Mouse (Mus musculus) left cerebral cortex, postnatal 14 days (tissue): Measurements from ENCODE around the gene Arid3c. TPM values are rescaled to one million over a fixed set of nuclear protein-coding genes. Genes with fewer than 3 reads are reported as not detected.
"Not testable (repeated sequence)": the region's sequence is repeated elsewhere in the genome, so short reads cannot be mapped to it uniquely, and the experiment has no call there.

Source experiments
- DNase-seq, 2 experiments: peaks; one replicate each; pipeline ENCODE4 v3.0.0; 2021 to 2022; ENCODE audit warnings: low spot score in 2 of 2, mixed read lengths in 1 of 2
- intact Hi-C: fragments of 180-260 bp; cut with DNase I; formaldehyde crosslinking; loops from one replicate; pipeline ENCODE4 v1.15.1; 2025
- total RNA-seq, 2 experiments: library from RNA; stranded (reverse); gene quantifications; 2 replicates each; pipeline ENCODE4 v1.2.3; 2021

Gene Arid3c
- total RNA-seq, 2 experiments from 2014 or later, result 0.38 to 0.48 TPM

DNA sequence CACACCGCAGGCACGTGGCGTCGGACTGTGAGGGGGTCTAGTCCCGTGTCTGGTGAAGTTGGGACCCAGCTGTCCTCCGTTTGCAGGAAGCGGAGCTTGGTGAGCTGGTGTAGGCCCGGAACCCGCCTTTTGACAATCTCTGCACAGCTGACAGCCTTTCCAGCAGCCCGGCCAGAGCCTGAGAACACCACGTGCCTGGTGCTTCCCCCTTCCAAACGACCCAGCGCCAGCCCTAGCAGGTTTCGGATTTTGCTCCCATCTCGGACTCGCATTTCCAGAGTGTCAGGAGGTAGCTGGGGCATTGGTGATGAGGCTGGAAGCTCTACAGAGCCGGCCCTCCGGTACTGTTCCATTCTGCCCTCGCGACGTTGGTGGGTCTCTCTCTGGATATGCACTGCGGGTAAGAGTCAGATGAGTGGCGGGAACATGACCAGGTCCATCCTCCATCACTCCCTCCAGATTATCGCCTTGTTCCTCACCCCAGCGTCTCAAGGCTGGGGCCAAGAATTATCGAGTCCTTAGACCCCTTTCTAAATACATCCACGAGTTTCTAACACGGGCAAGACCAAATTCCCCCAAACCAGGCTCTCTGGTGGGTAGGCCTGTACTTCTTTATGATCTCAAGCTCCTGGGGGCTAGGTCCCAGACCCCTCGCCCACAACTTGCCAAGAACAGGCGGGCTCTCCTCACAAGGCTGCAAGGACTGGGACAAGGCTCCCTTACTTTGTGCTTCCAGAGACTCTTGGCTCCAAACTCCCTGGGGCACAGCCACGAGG, 18.3 kb downstream of the Arid3c start:
- intact Hi-C loops, result no loop called here
- no peak for DNase-seq

DNA sequence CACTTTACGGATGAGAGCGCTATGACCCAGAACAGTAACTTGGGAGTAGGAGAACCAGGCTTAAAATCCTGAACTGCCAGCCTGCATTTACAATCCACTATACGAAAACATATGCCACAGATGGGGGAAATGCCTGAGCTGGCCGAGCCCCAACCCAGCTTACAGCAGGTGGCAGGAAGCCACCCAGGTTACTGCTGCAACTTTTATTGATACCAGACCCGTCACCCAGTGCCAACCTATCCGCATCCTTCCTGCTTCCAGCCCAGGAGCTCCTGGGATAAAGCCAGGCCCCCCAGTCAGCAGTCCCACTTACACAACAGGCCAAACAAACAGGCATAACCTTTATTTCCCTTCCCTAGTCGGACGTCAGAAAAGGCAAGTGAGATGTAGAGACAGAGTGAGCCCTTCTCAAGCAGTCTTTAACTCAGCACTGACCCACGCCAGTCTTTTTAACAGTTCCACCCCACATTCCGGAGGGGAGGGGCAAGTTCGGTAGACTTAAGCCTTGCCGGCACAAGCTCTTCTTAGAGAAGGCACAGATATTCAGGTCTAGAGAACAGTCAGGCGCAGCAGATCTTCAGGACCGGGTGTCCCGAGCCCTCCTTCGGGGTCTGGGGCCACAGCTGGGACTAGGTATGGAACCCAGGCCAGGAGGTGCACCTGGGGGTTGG, 19.1 kb downstream of the Arid3c start:
- intact Hi-C loops, result no loop called here
- DNase-seq, result no peak

DNA sequence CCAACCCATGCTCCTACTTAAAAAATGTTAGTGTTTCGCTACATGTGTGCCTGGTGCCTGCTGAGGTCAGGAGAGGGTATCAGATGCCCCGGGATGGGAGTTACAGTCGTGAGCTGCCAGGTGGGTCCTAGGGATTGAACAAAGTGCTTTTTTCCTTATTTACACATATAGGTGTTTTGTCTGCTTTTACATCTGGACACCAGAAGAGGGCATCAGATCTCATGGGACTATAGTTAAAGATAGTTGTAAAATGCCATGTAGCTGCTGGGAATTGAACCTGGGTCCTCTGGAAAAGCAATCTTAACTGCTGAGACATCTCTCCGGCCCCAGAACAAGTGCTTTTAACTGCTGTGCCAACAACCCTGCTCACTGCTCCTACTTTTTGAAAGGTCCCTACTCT, 20.7 kb downstream of the Arid3c start:
- DNase-seq, result no peak
- intact Hi-C loops, result no loop called here

- intact Hi-C loops, result loop anchor here (2.0 to 5.0 kb wide), 2 partner anchors 91 to 239 kb away; no protein-coding TSS in a partner anchor
- DNase-seq, result peak; percentile 76 to 86
Observed at GRCm38 (mm10) chr4:41708192-41708745, 22.7 kb downstream of the Arid3c start.

- intact Hi-C loops, result loop anchor here (5.0 kb wide), 1 partner anchor 90 kb away; no protein-coding TSS in a partner anchor
- DNase-seq, result peak; percentile 77 to 95
Observed at GRCm38 (mm10) chr4:41707011-41707535, 23.9 kb downstream of the Arid3c start.

DNA sequence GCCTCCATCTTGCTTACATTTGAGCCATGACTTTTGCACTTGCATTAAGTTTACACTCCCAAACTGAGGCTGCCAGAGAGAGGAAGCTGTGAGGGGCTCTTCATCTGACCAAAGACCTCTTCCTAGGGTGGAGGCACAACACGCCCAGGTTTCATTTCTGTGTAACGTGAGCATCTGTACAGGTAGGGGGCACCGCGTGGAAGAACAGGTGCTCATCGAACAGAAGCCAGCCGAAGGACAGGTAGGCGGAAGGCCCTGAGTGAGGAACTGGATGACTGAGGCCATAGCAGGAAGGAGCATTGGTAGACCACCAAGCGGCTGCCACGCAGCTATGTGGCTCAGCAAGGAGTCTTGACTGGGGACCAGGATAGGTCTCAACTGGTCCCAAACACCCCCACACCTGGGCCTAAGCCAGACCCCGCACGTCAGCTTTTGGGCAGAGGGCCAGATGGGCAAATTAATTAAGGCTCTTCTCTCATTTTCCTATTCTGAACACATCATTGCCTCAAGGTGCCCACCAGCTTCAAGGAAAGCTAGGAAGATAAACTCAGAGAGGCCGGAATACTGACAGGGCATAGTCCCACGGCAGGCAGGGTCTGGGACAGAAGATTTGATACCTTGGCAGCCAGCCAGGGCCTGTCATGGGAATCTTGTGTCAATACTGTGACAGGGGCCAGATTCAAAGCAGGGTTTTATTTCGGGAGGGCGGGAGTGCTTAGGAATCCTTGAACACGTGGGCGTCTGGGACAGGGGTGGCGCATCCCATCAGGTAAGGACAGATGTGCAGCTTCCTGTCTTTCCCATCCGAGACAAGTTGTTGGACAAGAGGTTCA, 24.8 kb downstream of the Arid3c start:
- intact Hi-C loops, result loop anchor here (5.0 kb wide), 1 partner anchor 89 kb away; no protein-coding TSS in a partner anchor
- DNase-seq, result no peak

DNA sequence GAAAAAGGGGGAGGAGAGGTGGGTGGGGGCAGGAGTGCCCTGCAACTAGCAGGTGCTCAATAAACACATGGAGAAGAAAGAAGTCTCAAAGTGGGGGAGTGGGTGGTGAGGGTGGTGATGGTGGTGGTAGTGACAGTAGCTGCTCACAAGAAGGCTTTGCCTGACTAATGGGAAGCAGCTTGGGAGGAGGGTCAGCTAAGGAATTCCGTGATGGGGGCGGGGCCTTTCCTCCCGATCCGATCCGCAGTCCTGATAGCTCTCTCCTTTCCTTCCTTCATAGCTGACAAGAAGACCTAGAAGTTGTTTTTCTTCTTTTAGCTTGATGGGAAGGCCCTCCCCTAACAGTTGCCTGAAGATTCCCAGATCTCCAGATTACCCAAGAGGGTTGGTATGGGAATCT, 26.3 kb downstream of the Arid3c start:
- intact Hi-C loops, result loop anchor here (5.0 kb wide), 1 partner anchor 87 kb away; no protein-coding TSS in a partner anchor
- no peak for DNase-seq

DNA sequence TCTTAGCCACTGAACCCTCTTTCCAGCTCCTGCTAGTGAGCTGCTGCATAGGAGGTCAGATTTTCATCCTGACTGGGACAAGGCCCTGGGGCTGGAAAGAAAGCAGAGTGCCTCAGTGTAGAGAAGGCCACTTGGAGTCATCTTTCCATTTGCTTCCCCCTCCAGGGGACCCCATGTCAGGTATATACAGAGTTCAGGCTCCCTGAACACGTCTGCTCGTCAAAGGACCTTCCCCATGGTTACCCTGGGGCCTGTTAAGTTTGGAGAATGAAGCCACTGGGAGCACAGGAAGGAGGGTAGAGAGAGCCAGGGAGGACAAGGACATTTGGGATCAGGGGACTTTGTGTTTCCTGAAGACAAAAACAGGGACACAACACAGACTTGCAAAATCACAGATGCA, 28.7 kb downstream of the Arid3c start:
- intact Hi-C loops, DNase-seq: not testable (repeated sequence)

GRCm38 (mm10) chr4:41700224-41700623, 30.7 kb downstream of the Arid3c start:
- intact Hi-C loops, DNase-seq: not testable (repeated sequence)

- intact Hi-C loops, DNase-seq: not testable (repeated sequence)
Observed at GRCm38 (mm10) chr4:41699783-41700182, 31.2 kb downstream of the Arid3c start, which contains the start of gene Il11ra1. Il11ra1 (plus strand) TSS chr4:41699989.

- DNase-seq, intact Hi-C loops: not testable (repeated sequence)
Observed at GRCm38 (mm10) chr4:41698421-41699016, 32.4 kb downstream of the Arid3c start.

- peak; percentile 76 to 91 for DNase-seq
- intact Hi-C loops, result not testable (repeated sequence)
Observed at GRCm38 (mm10) chr4:41696930-41697841, 33.8 kb downstream of the Arid3c start, which contains the start of gene Cntfr. Cntfr (minus strand) TSS chr4:41697089.

GRCm38 (mm10) chr4:41696452-41696851, 34.5 kb downstream of the Arid3c start:
- intact Hi-C loops, DNase-seq: not testable (repeated sequence)

DNA sequence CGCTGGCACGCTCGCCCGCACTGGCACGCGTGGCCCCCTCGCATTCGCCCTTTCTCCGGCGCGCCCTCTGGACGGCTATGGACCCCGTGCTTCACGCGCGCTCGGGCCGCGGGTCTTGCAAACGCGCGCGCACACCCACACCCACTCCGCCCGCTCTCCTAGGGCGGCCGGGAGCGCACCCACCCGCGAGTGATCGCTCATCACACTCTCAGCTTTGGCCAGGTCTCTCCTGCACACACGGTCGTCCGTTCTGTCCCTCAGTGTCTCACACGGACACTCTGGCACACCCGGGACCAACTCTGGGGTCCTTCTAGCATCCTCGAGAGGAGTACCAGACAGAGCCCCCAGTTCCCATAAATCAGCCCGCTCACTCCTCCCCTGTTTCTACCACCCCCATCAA, 35.1 kb downstream of the Arid3c start:
- intact Hi-C loops, DNase-seq: not testable (repeated sequence)

DNA sequence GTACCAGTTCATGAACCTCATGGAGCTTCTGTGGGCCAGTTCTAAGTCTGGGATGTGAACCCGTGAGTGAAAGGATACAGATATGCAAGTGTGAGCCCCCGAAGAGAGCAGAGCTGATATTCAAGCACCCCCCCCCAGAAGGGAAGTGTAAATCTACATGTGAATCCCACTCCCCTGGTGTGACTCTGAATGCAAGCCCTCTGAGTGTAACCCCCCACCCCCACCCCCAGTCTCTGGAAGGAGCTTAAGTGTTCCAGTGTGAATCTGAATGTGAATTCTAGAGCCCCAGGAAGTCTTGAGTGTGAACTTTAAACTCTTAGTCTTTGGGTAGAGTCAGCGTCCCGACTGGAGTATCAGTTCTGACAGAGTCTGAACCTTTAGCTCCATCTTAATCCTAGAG, 37.4 kb downstream of the Arid3c start:
- intact Hi-C loops, DNase-seq: not testable (repeated sequence)

GRCm38 (mm10) chr4:41690014-41690413, 40.9 kb downstream of the Arid3c start:
- DNase-seq, intact Hi-C loops: not testable (repeated sequence)

DNA sequence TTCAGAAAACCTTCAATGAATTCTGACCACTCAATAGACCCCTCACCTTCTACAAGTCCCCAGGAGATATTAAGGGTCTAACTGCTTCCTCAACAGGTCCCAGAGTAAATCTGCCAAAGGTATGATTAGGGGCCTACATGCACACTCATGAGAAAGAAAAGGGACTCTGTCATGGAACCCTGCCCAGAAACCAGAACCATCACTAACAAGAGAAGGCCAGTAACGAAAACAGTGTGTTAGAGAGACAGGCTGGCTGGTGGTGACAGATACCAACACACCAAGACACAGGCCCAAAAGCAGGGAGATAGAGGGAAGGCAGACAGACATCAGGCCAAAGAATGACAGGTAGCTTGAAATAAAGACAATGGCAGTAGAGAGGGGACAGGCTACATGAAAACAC, 42.4 kb downstream of the Arid3c start:
- DNase-seq, intact Hi-C loops: not testable (repeated sequence)
